Mouse (Mus musculus) midbrain, embryonic 12.5 days (tissue): ENCODE measurements at regions not wholly inside any gene's neighbourhood (a gene's known extent, or its start where the extent isn't known, plus 50 kb on each side); places are given as distances from the start of the nearest gene placed in this dataset.

Source experiments
- ATAC-seq: fragments of 200-750 bp; cut with Nextera tagmentation; 2 replicates; pipeline ENCODE4 v1.8.0; 2017; ENCODE audit warnings: low read depth, moderate TSS enrichment, moderate library complexity; ENCODE audit not compliant: low FRiP score
- H3K27ac ChIP-seq: fragments of 300-500 bp; sonication (generic); replicated peaks from 2 replicates; pipeline ENCODE4 v1.5.1; 2016; ENCODE audit warnings: mild to moderate bottlenecking
- H3K27me3 ChIP-seq: fragments of 300-500 bp; sonication (generic); 2 replicates; pipeline ENCODE4 v1.6.1; 2016; ENCODE audit warnings: mild to moderate bottlenecking
- H3K36me3 ChIP-seq: fragments of 300-500 bp; sonication (generic); 2 replicates; pipeline ENCODE4 v1.6.1; 2016
- H3K4me1 ChIP-seq: fragments of 300-500 bp; sonication (generic); 2 replicates; pipeline ENCODE4 v1.6.1; 2016
- H3K4me2 ChIP-seq: fragments of 300-500 bp; sonication (generic); replicated peaks from 2 replicates; pipeline ENCODE4 v1.6.1; 2016; ENCODE audit warnings: mild to moderate bottlenecking, moderate library complexity
- H3K4me3 ChIP-seq: fragments of 300-500 bp; sonication (generic); 2 replicates; pipeline ENCODE4 v1.5.1; 2016; ENCODE audit warnings: mild to moderate bottlenecking
- H3K9ac ChIP-seq: fragments of 300-500 bp; sonication (generic); replicated peaks from 2 replicates; pipeline ENCODE4 v1.6.1; 2016; ENCODE audit warnings: mild to moderate bottlenecking, moderate library complexity
- H3K9me3 ChIP-seq: fragments of 300-500 bp; sonication (generic); 2 replicates; pipeline ENCODE4 v1.6.1; 2016; ENCODE audit warnings: mild to moderate bottlenecking
- WGBS: fragments of 180-500 bp; shearing (Covaris S2); methylation state at CpG from one replicate; pipeline ENCODE4 v1.1.7; 2016; 5-methylcytosine and 5-hydroxymethylcytosine counted together

- no peak overlapping the region for H3K4me2 ChIP-seq
- no peaks in the 10 kb centered on the region for H3K4me1 ChIP-seq
- no peak for ATAC-seq
- H3K36me3 ChIP-seq, result no peaks in the 10 kb centered on the region
- 82% methylated on average over 1 of the region's 1 CpGs for WGBS
- no peak overlapping the region for H3K4me3 ChIP-seq
- no peaks in the 10 kb centered on the region for H3K27me3 ChIP-seq
- no peak overlapping the region for H3K9ac ChIP-seq
- peaks cover 3% of the 10 kb centered on the region; the same call in 1 of the 2 replicates for H3K9me3 ChIP-seq
- H3K27ac ChIP-seq, result no peak overlapping the region
Measured at GRCm38 (mm10) chr12:77970026-77970425, 224.0 kb upstream of the Gm6657 start.

- H3K27ac ChIP-seq, result no peak overlapping the region
- H3K36me3 ChIP-seq, result no peaks in the 10 kb centered on the region
- H3K4me1 ChIP-seq, result no peaks in the 10 kb centered on the region
- no peaks in the 10 kb centered on the region for H3K9me3 ChIP-seq
- WGBS, result 53% methylated on average over 4 of the region's 4 CpGs
- H3K4me3 ChIP-seq, result no peak overlapping the region
- H3K4me2 ChIP-seq, result no peak overlapping the region
- no peak overlapping the region for H3K9ac ChIP-seq
- no peak for ATAC-seq
- H3K27me3 ChIP-seq, result no peaks in the 10 kb centered on the region
Measured at GRCm38 (mm10) chr12:77972165-77972564, 221.9 kb upstream of the Gm6657 start.

GRCm38 (mm10) chr12:77976952-77977351 is 217.1 kb upstream of the Gm6657 start:
- Histone ChIP-seq H3K27me3 (no peaks in the 10 kb centered on the region), H3K9me3 (no peaks in the 10 kb centered on the region), H3K4me2 (no peak overlapping the region), H3K4me1 (no peaks in the 10 kb centered on the region), H3K27ac (no peak overlapping the region), H3K36me3 (no peaks in the 10 kb centered on the region), H3K4me3 (no peak overlapping the region), H3K9ac (no peak overlapping the region)
- no peak for ATAC-seq
- 68% methylated on average over 2 of the region's 2 CpGs for WGBS

- Histone ChIP-seq H3K4me3 (no peak overlapping the region), H3K9me3 (no peaks in the 10 kb centered on the region), H3K9ac (no peak overlapping the region), H3K4me1 (peaks cover 5% of the 10 kb centered on the region; the same call in 1 of the 2 replicates), H3K36me3 (no peaks in the 10 kb centered on the region), H3K27me3 (no peaks in the 10 kb centered on the region), H3K4me2 (no peak overlapping the region), H3K27ac (no peak overlapping the region)
- no peak for ATAC-seq
- 81% methylated on average over 8 of the region's 8 CpGs for WGBS
Measured at GRCm38 (mm10) chr12:77986738-77987137, 207.3 kb upstream of the Gm6657 start.

- WGBS, result 31% methylated on average over 3 of the region's 3 CpGs
Measured at GRCm38 (mm10) chr12:77989766-77990165, 204.3 kb upstream of the Gm6657 start.

GRCm38 (mm10) chr12:77991627-77992026 is 202.4 kb upstream of the Gm6657 start:
- no peaks in the 10 kb centered on the region for H3K27me3 ChIP-seq
- no peaks in the 10 kb centered on the region for H3K36me3 ChIP-seq
- no peaks in the 10 kb centered on the region for H3K9me3 ChIP-seq
- no peak overlapping the region for H3K4me3 ChIP-seq
- H3K27ac ChIP-seq, result no peak overlapping the region
- 64% methylated on average over 6 of the region's 6 CpGs for WGBS
- ATAC-seq, result peak; percentile 71; the same call in 1 of the 2 replicates
- peaks cover 6% of the 10 kb centered on the region; the same call in 1 of the 2 replicates for H3K4me1 ChIP-seq
- H3K4me2 ChIP-seq, result no peak overlapping the region
- no peak overlapping the region for H3K9ac ChIP-seq

More at GRCm38 (mm10) chr12:77989766-77990165, 204.3 kb upstream of the Gm6657 start:
- Histone ChIP-seq H3K4me2 (no peak overlapping the region), H3K4me3 (no peak overlapping the region), H3K27ac (no peak overlapping the region), H3K27me3 (no peaks in the 10 kb centered on the region), H3K4me1 (peaks cover 6% of the 10 kb centered on the region; the same call in 1 of the 2 replicates), H3K9me3 (no peaks in the 10 kb centered on the region), H3K36me3 (no peaks in the 10 kb centered on the region), H3K9ac (no peak overlapping the region)
- ATAC-seq, result no peak

GRCm38 (mm10) chr12:77994176-77994575 is 199.9 kb upstream of the Gm6657 start:
- no peak for ATAC-seq
- Histone ChIP-seq H3K27me3 (no peaks in the 10 kb centered on the region), H3K9ac (no peak overlapping the region), H3K4me2 (no peak overlapping the region), H3K4me1 (peaks cover 6% of the 10 kb centered on the region; the same call in 1 of the 2 replicates), H3K9me3 (no peaks in the 10 kb centered on the region), H3K4me3 (no peak overlapping the region), H3K27ac (no peak overlapping the region), H3K36me3 (no peaks in the 10 kb centered on the region)
- WGBS, result 95% methylated on average over 5 of the region's 5 CpGs

GRCm38 (mm10) chr12:77997916-77998315 is 196.1 kb upstream of the Gm6657 start:
- Histone ChIP-seq H3K4me3 (no peak overlapping the region), H3K9ac (no peak overlapping the region), H3K4me2 (no peak overlapping the region), H3K36me3 (no peaks in the 10 kb centered on the region), H3K27ac (no peak overlapping the region), H3K9me3 (no peaks in the 10 kb centered on the region), H3K4me1 (no peaks in the 10 kb centered on the region), H3K27me3 (no peaks in the 10 kb centered on the region)
- WGBS, result 91% methylated on average over 1 of the region's 1 CpGs
- ATAC-seq, result no peak

GRCm38 (mm10) chr12:78000401-78000800 is 193.6 kb upstream of the Gm6657 start:
- no peak overlapping the region for H3K9ac ChIP-seq
- no peaks in the 10 kb centered on the region for H3K9me3 ChIP-seq
- H3K4me1 ChIP-seq, result no peaks in the 10 kb centered on the region
- H3K4me3 ChIP-seq, result no peak overlapping the region
- 80% methylated on average over 3 of the region's 3 CpGs for WGBS
- H3K27me3 ChIP-seq, result no peaks in the 10 kb centered on the region
- ATAC-seq, result no peak
- no peak overlapping the region for H3K4me2 ChIP-seq
- H3K27ac ChIP-seq, result no peak overlapping the region
- H3K36me3 ChIP-seq, result no peaks in the 10 kb centered on the region

- ATAC-seq, result no peak
- H3K9ac ChIP-seq, result no peak overlapping the region
- no peak overlapping the region for H3K4me2 ChIP-seq
- H3K27me3 ChIP-seq, result no peaks in the 10 kb centered on the region
- no peaks in the 10 kb centered on the region for H3K4me1 ChIP-seq
- H3K4me3 ChIP-seq, result no peak overlapping the region
- H3K9me3 ChIP-seq, result no peaks in the 10 kb centered on the region
- H3K36me3 ChIP-seq, result no peaks in the 10 kb centered on the region
- no peak overlapping the region for H3K27ac ChIP-seq
- WGBS, result 84% methylated on average over 9 of the region's 9 CpGs
Measured at GRCm38 (mm10) chr12:78001846-78002245, 192.2 kb upstream of the Gm6657 start.

- 0 out of 2 replicates have a peak, but pooled peaks cover 4% of the 10 kb centered on the region for H3K27me3 ChIP-seq
- no peak for ATAC-seq
- no peak overlapping the region for H3K9ac ChIP-seq
- H3K36me3 ChIP-seq, result no peaks in the 10 kb centered on the region
- no peak overlapping the region for H3K27ac ChIP-seq
- H3K9me3 ChIP-seq, result no peaks in the 10 kb centered on the region
- H3K4me2 ChIP-seq, result no peak overlapping the region
- H3K4me1 ChIP-seq, result peaks cover 3% of the 10 kb centered on the region; the same call in 1 of the 2 replicates
- H3K4me3 ChIP-seq, result no peak overlapping the region
Measured at GRCm38 (mm10) chr12:78033766-78034165, 160.3 kb upstream of the Gm6657 start.

GRCm38 (mm10) chr12:78046582-78046981 is 147.5 kb upstream of the Gm6657 start:
- ATAC-seq, result no peak
- Histone ChIP-seq H3K4me3 (no peak overlapping the region), H3K4me1 (no peaks in the 10 kb centered on the region), H3K36me3 (no peaks in the 10 kb centered on the region), H3K9ac (no peak overlapping the region), H3K27ac (no peak overlapping the region), H3K9me3 (peaks cover 5% of the 10 kb centered on the region; the same call in 1 of the 2 replicates), H3K4me2 (no peak overlapping the region), H3K27me3 (no peaks in the 10 kb centered on the region)
- 79% methylated on average over 4 of the region's 4 CpGs for WGBS

- H3K4me2 ChIP-seq, result peak overlapping the region; percentile 51
- H3K4me1 ChIP-seq, result 0 out of 2 replicates have a peak, but pooled peaks cover 3% of the 10 kb centered on the region
- 2% methylated on average over 9 of the region's 9 CpGs for WGBS
- no peaks in the 10 kb centered on the region for H3K36me3 ChIP-seq
- peaks cover 15% of the 10 kb centered on the region for H3K27me3 ChIP-seq
- no peak overlapping the region for H3K4me3 ChIP-seq
- peak; percentile 34; the same call in 1 of the 2 replicates for ATAC-seq
- no peak overlapping the region for H3K27ac ChIP-seq
- no peaks in the 10 kb centered on the region for H3K9me3 ChIP-seq
- H3K9ac ChIP-seq, result no peak overlapping the region
Measured at GRCm38 (mm10) chr12:78055956-78056355, 138.1 kb upstream of the Gm6657 start.
